Comparison of ENCODE assay signal across 10 mouse cellular contexts in genomic region chr4:134663052-134663451, GRCm38 (mm10). TPM values are rescaled to one million over a fixed set of nuclear protein-coding genes. Genes with fewer than 3 reads are reported as not detected.
DNase-seq lines count a peak whose midpoint lies in the region; ATAC-seq and TF ChIP-seq lines count a peak whose summit lies in the region.
"Had no signal": no experiment of that assay in that cellular context is flagged by ENCODE, and none has a peak within 500 bp of the region (broad histone marks: within the 10 kb centered on the region; RNA-seq: fewer than 3 reads in every experiment).

No protein-coding gene starts in this region.

- intact Hi-C loops in gastrocnemius, postnatal 36 days (cut with DNase I) = no loop called here

- ATAC-seq in hindbrain, postnatal 0 days = no peak
- ATAC-seq in hindbrain, embryonic 14.5 days (ENCODE audit: low FRiP score) = no peak
- peak; percentile 78 for ATAC-seq in heart, embryonic 16.5 days (replicated peaks; ENCODE audit: extremely low read depth, insufficient read depth, low FRiP score)
- ATAC-seq in megakaryocyte progenitor cell, adult 5-6 weeks (replicated peaks; ENCODE audit: poor library complexity) = peak; percentile 71
- no peak for ATAC-seq in frontal cortex, adult (ENCODE audit: low TSS enrichment)
- ATAC-seq: midbrain, embryonic 15.5 days had no signal

- DNase-seq in hindbrain, postnatal 0 days (ENCODE audit: low spot score) = no peak
- no peak for DNase-seq in hindbrain, embryonic 14.5 days (ENCODE audit: low spot score)
- DNase-seq in adrenal gland, adult 2 months = peak; percentile 83
- no peak for DNase-seq in right cerebral cortex, postnatal 14 days
- no peak for DNase-seq in gastrocnemius, postnatal 36 days
- DNase-seq: layer of hippocampus, adult 9-11 months had no signal

- H3K4me1 ChIP-seq in hindbrain, postnatal 0 days (ENCODE audit: insufficient read depth, low read length) = peaks cover 19% of the 10 kb centered on the region; the same call in 1 of the 2 replicates
- H3K4me1 ChIP-seq in hindbrain, embryonic 14.5 days (replicated peaks; ENCODE audit: control insufficient read depth, insufficient read depth, low read length) = peaks cover 41% of the 10 kb centered on the region
- H3K4me1 ChIP-seq in heart, embryonic 16.5 days (ENCODE audit: control insufficient read depth, insufficient read depth, low read length) = peaks cover 24% of the 10 kb centered on the region

- H3K27me3 ChIP-seq in hindbrain, postnatal 0 days (ENCODE audit: insufficient read depth, low read length) = no peaks in the 10 kb centered on the region
- no peaks in the 10 kb centered on the region for H3K27me3 ChIP-seq in hindbrain, embryonic 14.5 days (ENCODE audit: control insufficient read depth, insufficient read depth, low read length)
- H3K27me3 ChIP-seq in heart, embryonic 16.5 days (ENCODE audit: control insufficient read depth, insufficient read depth, low read length) = no peaks in the 10 kb centered on the region
- H3K27me3 ChIP-seq: midbrain, embryonic 15.5 days had no signal

- WGBS in hindbrain, postnatal 0 days = 51% methylated on average over 10 of the region's 10 CpGs
- WGBS in hindbrain, embryonic 14.5 days = 64% methylated on average over 10 of the region's 10 CpGs
- 25% methylated on average over 10 of the region's 10 CpGs for WGBS in heart, embryonic 16.5 days

- no peak overlapping the region for H3K9ac ChIP-seq in hindbrain, postnatal 0 days (replicated peaks; ENCODE audit: low read length)
- H3K9ac ChIP-seq in hindbrain, embryonic 14.5 days = no peak overlapping the region
- peak overlapping the region; percentile 38; the same call in 1 of the 2 replicates for H3K9ac ChIP-seq in heart, embryonic 16.5 days (ENCODE audit: low read length)
- H3K9ac ChIP-seq: midbrain, embryonic 15.5 days had no signal

- H3K4me3 ChIP-seq in hindbrain, postnatal 0 days (ENCODE audit: low read length) = no peak overlapping the region
- no peak overlapping the region for H3K4me3 ChIP-seq in hindbrain, embryonic 14.5 days (replicated peaks; ENCODE audit: low read length)
- no peak overlapping the region for H3K4me3 ChIP-seq in heart, embryonic 16.5 days (ENCODE audit: low read length)
- H3K4me3 ChIP-seq: midbrain, embryonic 15.5 days had no signal

- TF ChIP-seq CTCF in hindbrain, postnatal 0 days (IDR thresholded peaks at IDR 0.05; ENCODE audit: low read depth) = no peak

- no peak overlapping the region for H3K4me2 ChIP-seq in hindbrain, postnatal 0 days (ENCODE audit: low read depth, low read length)
- H3K4me2 ChIP-seq in hindbrain, embryonic 14.5 days (replicated peaks) = no peak overlapping the region
- H3K4me2 ChIP-seq in heart, embryonic 16.5 days (ENCODE audit: low read depth, low read length) = peak overlapping the region; percentile 29; the same call in 1 of the 2 replicates
- H3K4me2 ChIP-seq: midbrain, embryonic 15.5 days had no signal

- no peaks in the 10 kb centered on the region for H3K9me3 ChIP-seq in hindbrain, postnatal 0 days (ENCODE audit: low read length)
- no peaks in the 10 kb centered on the region for H3K9me3 ChIP-seq in hindbrain, embryonic 14.5 days (ENCODE audit: control insufficient read depth, low read length)
- H3K9me3 ChIP-seq in heart, embryonic 16.5 days (replicated peaks; ENCODE audit: control insufficient read depth, low read length) = no peaks in the 10 kb centered on the region
- H3K9me3 ChIP-seq: midbrain, embryonic 15.5 days had no signal

- no peaks in the 10 kb centered on the region for H3K36me3 ChIP-seq in hindbrain, postnatal 0 days (ENCODE audit: insufficient read depth, low read length)
- H3K36me3 ChIP-seq in hindbrain, embryonic 14.5 days (replicated peaks; ENCODE audit: control insufficient read depth, insufficient read depth) = no peaks in the 10 kb centered on the region
- no peaks in the 10 kb centered on the region for H3K36me3 ChIP-seq in heart, embryonic 16.5 days (ENCODE audit: control insufficient read depth, insufficient read depth)
- H3K36me3 ChIP-seq: midbrain, embryonic 15.5 days had no signal

- H3K27ac ChIP-seq in hindbrain, postnatal 0 days = peak overlapping the region; percentile 36
- no peak overlapping the region for H3K27ac ChIP-seq in hindbrain, embryonic 14.5 days
- H3K27ac ChIP-seq in heart, embryonic 16.5 days (ENCODE audit: low read length) = peak overlapping the region; percentile 84
- H3K27ac ChIP-seq: midbrain, embryonic 15.5 days had no signal

RNA-seq across cellular contexts. Expression of gene Man1c1, which starts 41.0 kb away (rescaled TPM):
- 36.1 and 40.5 TPM in 2 replicates for total RNA-seq in hindbrain, postnatal 0 days (2014; rRNA removed)
- 5.8 and 7.1 TPM in 2 replicates for polyA plus RNA-seq in hindbrain, postnatal 0 days (2015; fragmentation: Nextera tagmentation; extraction: Ambion mirVana)
- polyA plus RNA-seq in hindbrain, embryonic 14.5 days (2014; fragmentation: Nextera tagmentation; extraction: Ambion mirVana) = 7.1 and 7.2 TPM in 2 replicates
- total RNA-seq in adrenal gland, adult 2 months (2021) = 10 to 100 TPM; 13.3 to 28.2 TPM
- polyA plus RNA-seq in adrenal gland, adult 2 months (2012; rRNA removed) = 17.0 and 17.4 TPM in 2 replicates
- 4.4 and 5.1 TPM in 2 replicates for polyA plus RNA-seq in heart, embryonic 16.5 days (2015; fragmentation: Nextera tagmentation; extraction: Ambion mirVana)
- total RNA-seq in megakaryocyte progenitor cell, adult 5-6 weeks (2015) = 10.5 and 14.2 TPM in 2 replicates
- 5.0 and 5.8 TPM in 2 replicates for total RNA-seq in megakaryocyte progenitor cell, adult 5-6 weeks (2017)
- 1 to 10 TPM; 3.1 to 3.8 TPM for total RNA-seq in gastrocnemius, postnatal 36 days (2021)

Comparison
In these comparisons a context has a peak if more than half of its experiments do, and no peak if none do; other contexts are left out.
1. ATAC-seq: peak in heart, embryonic 16.5 days (single experiment) and megakaryocyte progenitor cell, adult 5-6 weeks (single experiment); none in hindbrain, postnatal 0 days (single experiment), hindbrain, embryonic 14.5 days (single experiment) and frontal cortex, adult (single experiment).